Mouse (Mus musculus) intestine, postnatal 0 days (tissue): ENCODE data around the gene Adcy6. TPM values are rescaled to one million over a fixed set of nuclear protein-coding genes. Genes with fewer than 3 reads are reported as not detected.

Source experiments
- ATAC-seq: fragments of 200-750 bp; cut with Nextera tagmentation; 2 replicates; pipeline ENCODE4 v1.8.0; 2017; ENCODE audit warnings: mild to moderate bottlenecking, moderate TSS enrichment, moderate library complexity
- H3K27ac ChIP-seq: fragments of 300-500 bp; sonication (generic); 2 replicates; pipeline ENCODE4 v1.5.1; 2014; ENCODE audit warnings: mild to moderate bottlenecking, low read depth, low read length, moderate library complexity
- H3K27me3 ChIP-seq: fragments of 300-500 bp; sonication (generic); replicated peaks from 2 replicates; pipeline ENCODE4 v1.6.1; 2014; ENCODE audit warnings: low read length, mixed read lengths; ENCODE audit not compliant: control insufficient read depth, insufficient read depth
- H3K36me3 ChIP-seq: fragments of 300-500 bp; sonication (generic); 2 replicates; pipeline ENCODE4 v1.6.1; 2014; ENCODE audit warnings: mild to moderate bottlenecking, moderate library complexity; ENCODE audit not compliant: control insufficient read depth, insufficient read depth
- H3K4me1 ChIP-seq: fragments of 300-500 bp; sonication (generic); replicated peaks from 2 replicates; pipeline ENCODE4 v1.6.1; 2014; ENCODE audit warnings: antibody characterized with exemption, low read length, mixed read lengths; ENCODE audit not compliant: control insufficient read depth, insufficient read depth
- H3K4me2 ChIP-seq: fragments of 300-500 bp; sonication (generic); replicated peaks from 2 replicates; pipeline ENCODE4 v1.6.1; 2014; ENCODE audit warnings: low read depth, mild to moderate bottlenecking, moderate library complexity
- H3K4me3 ChIP-seq: fragments of 300-500 bp; sonication (generic); 2 replicates; pipeline ENCODE4 v1.5.1; 2014; ENCODE audit warnings: low read depth, low read length
- H3K9ac ChIP-seq: fragments of 300-500 bp; sonication (generic); 2 replicates; pipeline ENCODE4 v1.6.1; 2014; ENCODE audit warnings: mild to moderate bottlenecking, low read depth, low read length
- H3K9me3 ChIP-seq: fragments of 300-500 bp; sonication (generic); 2 replicates; pipeline ENCODE4 v1.6.1; 2016; ENCODE audit warnings: mixed run types; ENCODE audit not compliant: control insufficient read depth
- CTCF ChIP-seq: sonication (generic); IDR thresholded peaks from 2 replicates; pipeline ENCODE4 v1.5.1; 2016; ENCODE audit warnings: low read depth, mild to moderate bottlenecking, control low read depth, antibody characterized with exemption, moderate library complexity
- WGBS: fragments of 180-500 bp; shearing (Covaris S2); extraction: QIAGEN DNeasy Blood & Tissue Kit; methylation state at CpG from one replicate; pipeline ENCODE4 v1.1.7; 2014; 5-methylcytosine and 5-hydroxymethylcytosine counted together
- polyA plus RNA-seq: library from polyadenylated mRNA; unstranded; fragments of >200 nt; fragmentation: Nextera tagmentation; extraction: Ambion mirVana; gene quantifications from 2 replicates; pipeline ENCODE4 v1.2.1, GENCODE M21; 2015

Gene Adcy6
- polyA plus RNA-seq, 1 experiment from 2014 or later, result 10.6 TPM

GRCm38 (mm10) chr15:98631493-98631892 is 21.6 kb upstream of the Adcy6 start:
- Histone ChIP-seq H3K27me3 (peaks cover 28% of the 10 kb centered on the region; the same call in 1 of the 2 replicates), H3K4me3 (peak overlapping the region; percentile 39), H3K36me3 (no peaks in the 10 kb centered on the region), H3K4me2 (peak overlapping the region; percentile 99), H3K9me3 (no peaks in the 10 kb centered on the region), H3K9ac (no peak overlapping the region), H3K27ac (no peak overlapping the region), H3K4me1 (0 out of 2 replicates have a peak, but pooled peaks cover 4% of the 10 kb centered on the region)
- peak; percentile 55 for ATAC-seq
- WGBS, result 1% methylated on average over 18 of the region's 18 CpGs
- peak; percentile 96 for TF ChIP-seq CTCF

DNA sequence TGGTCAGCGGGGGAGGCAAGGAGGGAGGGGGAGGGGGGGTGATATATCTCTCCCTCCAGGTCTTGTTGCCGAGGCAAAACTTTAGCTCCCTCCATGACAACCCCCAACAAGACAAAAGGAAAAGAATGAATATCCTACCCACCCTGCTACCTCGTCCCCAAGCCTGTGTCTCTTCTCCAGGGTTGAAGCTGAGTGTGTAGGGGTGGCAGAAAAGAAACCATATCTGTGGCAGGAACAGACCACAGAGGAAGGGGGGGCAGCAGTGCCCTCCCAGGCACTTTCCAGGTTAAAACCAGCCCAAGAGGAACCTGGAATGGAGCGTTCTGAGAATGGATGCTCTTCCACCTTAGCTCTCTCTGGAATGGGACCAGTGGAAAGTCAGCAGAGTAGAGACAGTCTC is 20.7 kb upstream of the Adcy6 start, which contains the start of gene Cacnb3:
TSS of gene Cacnb3 (plus strand) at position 301 of the 400 bp plus-strand sequence.
- peak within 1 kb of the TSS; percentile 99 for H3K4me2 ChIP-seq
- peaks cover 26% of the 10 kb centered on the region; the same call in 1 of the 2 replicates for H3K27me3 ChIP-seq
- peak within 1 kb of the TSS; percentile 39 for H3K4me3 ChIP-seq
- no peak within 1 kb of the TSS for H3K9ac ChIP-seq
- H3K36me3 ChIP-seq, result no peaks in the 10 kb centered on the region
- TF ChIP-seq CTCF, result no peak
- WGBS, result 40% methylated on average over 4 of the region's 4 CpGs
- no peak for ATAC-seq
- 0 out of 2 replicates have a peak, but pooled peaks cover 4% of the 10 kb centered on the region for H3K4me1 ChIP-seq
- no peaks in the 10 kb centered on the region for H3K9me3 ChIP-seq
- no peak within 1 kb of the TSS for H3K27ac ChIP-seq

DNA sequence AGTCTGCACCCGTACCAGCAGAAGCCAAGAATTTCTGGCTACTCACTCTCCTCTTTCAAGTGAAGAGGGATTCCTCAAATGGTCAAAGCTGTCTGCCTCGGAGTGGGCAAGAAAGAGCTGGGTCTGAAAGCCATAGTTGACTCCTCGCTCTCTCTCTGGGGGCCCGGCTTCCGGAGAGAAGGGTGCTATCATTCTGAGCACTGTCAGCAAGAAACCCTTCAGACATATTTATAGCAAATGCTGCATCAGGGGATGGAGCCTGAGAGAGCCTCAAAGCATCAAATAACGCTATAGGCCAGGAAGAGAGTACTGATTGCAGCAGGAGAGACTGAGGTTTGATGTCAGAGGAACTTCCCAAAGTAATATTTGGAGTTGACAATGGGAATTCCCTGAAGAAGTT is 19.6 kb upstream of the Adcy6 start:
- H3K9ac ChIP-seq, result no peak overlapping the region
- H3K4me3 ChIP-seq, result no peak overlapping the region
- no peak for TF ChIP-seq CTCF
- no peaks in the 10 kb centered on the region for H3K9me3 ChIP-seq
- H3K4me1 ChIP-seq, result 0 out of 2 replicates have a peak, but pooled peaks cover 4% of the 10 kb centered on the region
- peak overlapping the region; percentile 47; the same call in 1 of the 2 replicates for H3K4me2 ChIP-seq
- H3K36me3 ChIP-seq, result no peaks in the 10 kb centered on the region
- peaks cover 26% of the 10 kb centered on the region; the same call in 1 of the 2 replicates for H3K27me3 ChIP-seq
- no peak for ATAC-seq
- H3K27ac ChIP-seq, result no peak overlapping the region
- WGBS, result 62% methylated on average over 6 of the region's 6 CpGs

DNA sequence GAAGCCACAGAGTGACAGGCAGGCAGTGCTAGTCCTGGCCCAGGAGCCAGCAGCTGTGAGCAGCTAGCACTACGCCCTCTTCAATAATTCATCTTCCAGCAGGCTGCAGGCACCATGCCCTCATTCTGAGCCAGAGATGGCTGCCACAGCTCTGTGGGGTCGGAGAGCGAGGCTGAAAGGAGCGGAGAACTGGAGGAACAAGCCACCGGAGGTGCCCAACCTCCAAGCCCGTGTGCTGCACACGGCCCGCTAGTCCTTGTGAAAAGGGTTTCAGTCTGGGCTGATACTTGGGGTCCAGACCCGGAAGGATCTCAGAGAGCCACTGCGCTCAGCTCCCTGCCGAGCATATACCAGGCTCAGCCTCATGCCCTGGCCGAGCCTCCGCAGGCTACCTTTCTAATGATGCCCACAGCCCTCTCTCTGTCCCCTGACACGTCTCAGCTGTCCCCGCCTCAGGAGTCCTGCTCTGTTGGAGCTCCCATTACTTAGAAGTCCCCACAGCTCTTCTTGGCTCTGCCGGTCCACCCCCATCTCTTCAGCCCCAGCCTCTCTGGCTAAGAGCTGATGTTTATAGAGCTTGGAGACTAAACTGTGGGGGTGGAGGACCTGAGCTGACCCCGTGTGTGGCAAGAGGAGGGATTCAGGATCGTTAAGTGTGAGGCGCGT is 18.8 kb upstream of the Adcy6 start:
- Histone ChIP-seq H3K27me3 (peaks cover 22% of the 10 kb centered on the region; the same call in 1 of the 2 replicates), H3K36me3 (no peaks in the 10 kb centered on the region), H3K9me3 (no peaks in the 10 kb centered on the region), H3K4me2 (peak overlapping the region; percentile 47), H3K9ac (no peak overlapping the region), H3K4me1 (no peaks in the 10 kb centered on the region), H3K27ac (no peak overlapping the region; the same call in 1 of the 2 replicates), H3K4me3 (0 out of 2 replicates have a peak overlapping the region, but pooled peaks have one; percentile 11)
- 29% methylated on average over 20 of the region's 20 CpGs for WGBS
- no peak for ATAC-seq
- TF ChIP-seq CTCF, result no peak

GRCm38 (mm10) chr15:98626487-98627212 is 16.8 kb upstream of the Adcy6 start:
- no peaks in the 10 kb centered on the region for H3K36me3 ChIP-seq
- no peak for TF ChIP-seq CTCF
- peaks cover 6% of the 10 kb centered on the region; the same call in 1 of the 2 replicates for H3K27me3 ChIP-seq
- no peak for ATAC-seq
- no peaks in the 10 kb centered on the region for H3K4me1 ChIP-seq
- H3K4me2 ChIP-seq, result no peak overlapping the region
- H3K27ac ChIP-seq, result no peak overlapping the region
- H3K9ac ChIP-seq, result no peak overlapping the region
- H3K4me3 ChIP-seq, result no peak overlapping the region
- no peaks in the 10 kb centered on the region for H3K9me3 ChIP-seq
- 82% methylated on average over 7 of the region's 7 CpGs for WGBS

- H3K36me3 ChIP-seq, result no peaks in the 10 kb centered on the region
- no peak for ATAC-seq
- no peak overlapping the region for H3K27ac ChIP-seq
- H3K4me3 ChIP-seq, result no peak overlapping the region
- H3K4me2 ChIP-seq, result no peak overlapping the region
- peaks cover under 1% of the 10 kb centered on the region; the same call in 1 of the 2 replicates for H3K27me3 ChIP-seq
- TF ChIP-seq CTCF, result no peak
- 11% methylated on average over 8 of the region's 8 CpGs for WGBS
- H3K9ac ChIP-seq, result no peak overlapping the region
- no peaks in the 10 kb centered on the region for H3K9me3 ChIP-seq
- H3K4me1 ChIP-seq, result no peaks in the 10 kb centered on the region
Observed at GRCm38 (mm10) chr15:98626078-98626477, 16.2 kb upstream of the Adcy6 start.
